Mouse (Mus musculus): Measurements from ENCODE around the gene Slc25a4.
A peak's percentile ranks its signal among the peaks of the same experiment; 100 is the strongest.
"Not testable (repeated sequence)": the region's sequence is repeated elsewhere in the genome, so short reads cannot be mapped to it uniquely, and the experiment has no call there.

The Slc25a4 gene

GRCm38 (mm10) chr8:46210404-46211315 is at the start of gene Slc25a4:
TSS of gene Slc25a4 (minus strand) at chr8:46211284.
- DNase-seq (ENCODE audit: low spot score): peak; percentile 71

GRCm38 (mm10) chr8:46257921-46258682 is 47.0 kb upstream of the Slc25a4 start:
- no peak for DNase-seq (ENCODE audit: low spot score)

GRCm38 (mm10) chr8:46252456-46252855 is 41.4 kb upstream of the Slc25a4 start:
- DNase-seq (ENCODE audit: low spot score): no peak

GRCm38 (mm10) chr8:46251561-46251960 is 40.5 kb upstream of the Slc25a4 start:
- DNase-seq (ENCODE audit: low spot score): no peak

- no peak for DNase-seq (ENCODE audit: low spot score)
Measured at GRCm38 (mm10) chr8:46246346-46246745, 35.3 kb upstream of the Slc25a4 start.

- DNase-seq (ENCODE audit: low spot score): no peak
Measured at GRCm38 (mm10) chr8:46242946-46243345, 31.9 kb upstream of the Slc25a4 start.

- DNase-seq (ENCODE audit: low spot score): peak; percentile 52
Measured at GRCm38 (mm10) chr8:46241568-46242374, 30.7 kb upstream of the Slc25a4 start.

- DNase-seq (ENCODE audit: low spot score): no peak
Measured at GRCm38 (mm10) chr8:46236441-46237223, 25.5 kb upstream of the Slc25a4 start.

GRCm38 (mm10) chr8:46234736-46235135 is 23.7 kb upstream of the Slc25a4 start:
- DNase-seq (ENCODE audit: low spot score): no peak

GRCm38 (mm10) chr8:46232798-46233197 is 21.7 kb upstream of the Slc25a4 start:
- no peak for DNase-seq (ENCODE audit: low spot score)

GRCm38 (mm10) chr8:46231968-46232367 is 20.9 kb upstream of the Slc25a4 start:
- not testable (repeated sequence) for DNase-seq (ENCODE audit: low spot score)

GRCm38 (mm10) chr8:46226622-46227021 is 15.5 kb upstream of the Slc25a4 start:
- no peak for DNase-seq (ENCODE audit: low spot score)

GRCm38 (mm10) chr8:46225501-46225900 is 14.4 kb upstream of the Slc25a4 start:
- DNase-seq (ENCODE audit: low spot score): no peak

GRCm38 (mm10) chr8:46220566-46220965 is 9.5 kb upstream of the Slc25a4 start:
- DNase-seq (ENCODE audit: low spot score): no peak

- no peak for DNase-seq (ENCODE audit: low spot score)
Measured at GRCm38 (mm10) chr8:46216838-46217237, 5.8 kb upstream of the Slc25a4 start.

GRCm38 (mm10) chr8:46213971-46214480 is 2.9 kb upstream of the Slc25a4 start:
- no peak for DNase-seq (ENCODE audit: low spot score)

GRCm38 (mm10) chr8:46212194-46212593 is 1.1 kb upstream of the Slc25a4 start:
- DNase-seq (ENCODE audit: low spot score): no peak

GRCm38 (mm10) chr8:46211611-46212071 is 557 bp upstream of the Slc25a4 start:
- no peak for DNase-seq (ENCODE audit: low spot score)

GRCm38 (mm10) chr8:46209057-46209456 is 2.0 kb downstream of the Slc25a4 start:
- no peak for DNase-seq (ENCODE audit: low spot score)

GRCm38 (mm10) chr8:46208354-46208753 is 2.7 kb downstream of the Slc25a4 start:
- DNase-seq (ENCODE audit: low spot score): no peak

GRCm38 (mm10) chr8:46206107-46206506 is 5.0 kb downstream of the Slc25a4 start:
- no peak for DNase-seq (ENCODE audit: low spot score)

Data from spleen, adult 12 weeks (tissue).